Comparison of ENCODE assay signal across 17 mouse cellular contexts in the genomic region with DNA sequence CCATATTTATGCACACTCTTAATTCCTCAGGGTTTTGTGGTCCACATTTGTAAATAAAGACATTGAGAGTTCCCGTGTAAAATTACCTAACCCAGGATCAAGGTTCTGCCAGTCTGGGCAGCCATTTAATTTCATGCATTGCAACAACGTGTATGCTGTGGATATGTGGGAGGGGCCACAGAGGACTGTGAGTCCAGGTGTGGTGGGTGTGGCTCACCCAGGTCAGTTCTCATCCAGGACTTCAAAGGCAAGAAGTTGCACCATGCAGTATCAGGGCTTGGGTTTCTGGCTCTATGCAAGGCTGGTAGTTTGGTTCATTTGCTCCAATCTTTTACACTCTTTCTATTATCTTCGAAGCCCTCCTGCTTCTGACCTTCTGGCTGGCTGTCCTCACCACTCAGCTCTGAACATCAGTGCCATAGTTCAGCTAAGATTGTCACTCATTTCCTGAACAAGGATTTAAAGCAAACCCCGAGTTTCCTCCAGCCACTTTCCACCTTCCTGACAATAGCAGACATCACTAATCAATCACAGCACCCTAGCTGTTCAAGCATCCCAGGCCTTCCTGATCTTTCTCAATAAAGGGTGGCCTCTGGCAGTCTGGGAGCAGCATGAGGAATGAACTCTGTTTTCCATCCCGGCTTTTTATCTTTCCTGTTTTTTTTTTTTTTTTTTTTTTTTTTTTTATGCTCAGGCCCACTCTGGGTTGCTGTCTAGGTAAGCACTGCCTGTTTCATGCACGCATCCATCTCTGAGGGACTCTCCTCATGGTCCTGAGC. TPM values are rescaled to one million over a fixed set of nuclear protein-coding genes. Genes with fewer than 3 reads are reported as not detected.
DNase-seq lines count a peak whose midpoint lies in the region; ATAC-seq and TF ChIP-seq lines count a peak whose summit lies in the region.
"Had no signal": no experiment of that assay in that cellular context is flagged by ENCODE, and none has a peak within 500 bp of the region (broad histone marks: within the 10 kb centered on the region; RNA-seq: fewer than 3 reads in every experiment).

No protein-coding gene starts in this region.

- ATAC-seq in lung, postnatal 0 days: peak; percentile 52; the same call in 1 of the 2 replicates
- ATAC-seq in forebrain, embryonic 12.5 days (ENCODE audit: low FRiP score): no peak; the same call in 1 of the 2 replicates
- ATAC-seq in intestine, embryonic 15.5 days: peak; percentile 85
- ATAC-seq in stomach, embryonic 14.5 days (ENCODE audit: insufficient number of reproducible peaks, insufficient read depth, low FRiP score, low read depth): 0 out of 2 replicates have a peak, but pooled peaks have one; percentile 31

- no peak for TF ChIP-seq CTCF in lung, postnatal 0 days (IDR thresholded peaks at IDR 0.05)
- no peak for TF ChIP-seq CTCF in lung, adult 2 months (IDR thresholded peaks at IDR 0.05; ENCODE audit: insufficient read depth, low read length)

- no peaks in the 10 kb centered on the region for H3K9me3 ChIP-seq in lung, postnatal 0 days (ENCODE audit: low read length)
- H3K9me3 ChIP-seq in forebrain, embryonic 12.5 days: no peaks in the 10 kb centered on the region
- H3K9me3 ChIP-seq in intestine, embryonic 15.5 days: no peaks in the 10 kb centered on the region
- H3K9me3 ChIP-seq in stomach, embryonic 14.5 days (ENCODE audit: control insufficient read depth, low read depth, low read length): no peaks in the 10 kb centered on the region
- H3K9me3 ChIP-seq: heart, embryonic 12.5 days had no signal

- no peaks in the 10 kb centered on the region for H3K27me3 ChIP-seq in lung, postnatal 0 days (replicated peaks; ENCODE audit: insufficient read depth, low read length)
- H3K27me3 ChIP-seq in forebrain, embryonic 12.5 days: peaks cover 24% of the 10 kb centered on the region; the same call in 1 of the 2 replicates
- H3K27me3 ChIP-seq in intestine, embryonic 15.5 days (replicated peaks): no peaks in the 10 kb centered on the region
- no peaks in the 10 kb centered on the region for H3K27me3 ChIP-seq in stomach, embryonic 14.5 days (ENCODE audit: control insufficient read depth, insufficient read depth, low read length)

- no peaks in the 10 kb centered on the region for H3K4me1 ChIP-seq in lung, postnatal 0 days (ENCODE audit: insufficient read depth, low read depth, low read length)
- no peaks in the 10 kb centered on the region for H3K4me1 ChIP-seq in lung, adult 2 months (ENCODE audit: control insufficient read depth, insufficient read depth, low read length)
- peaks cover 66% of the 10 kb centered on the region for H3K4me1 ChIP-seq in forebrain, embryonic 12.5 days
- peaks cover 9% of the 10 kb centered on the region; the same call in 1 of the 2 replicates for H3K4me1 ChIP-seq in intestine, embryonic 15.5 days (replicated peaks)
- no peaks in the 10 kb centered on the region for H3K4me1 ChIP-seq in stomach, embryonic 14.5 days (ENCODE audit: control insufficient read depth, insufficient read depth, low read length)

- peak; percentile 52 for DNase-seq in lung, postnatal 0 days (ENCODE audit: low spot score)
- DNase-seq in lung, adult 2 months: no peak
- DNase-seq in thymus, postnatal 4 days: no peak
- DNase-seq in urinary bladder, postnatal 36 days (ENCODE audit: low spot score in 2 of 2): no peak
- DNase-seq in frontal cortex, postnatal 25 days (ENCODE audit: low spot score in 2 of 2): no peak
- DNase-seq: adrenal gland, postnatal 25 days; cerebellum, postnatal 10 days; heart, postnatal 4 days; kidney, adult 9 months; right cerebral cortex, postnatal 14 days had no signal

- H3K4me3 ChIP-seq in lung, postnatal 0 days (ENCODE audit: low read depth, low read length): no peak overlapping the region
- no peak overlapping the region for H3K4me3 ChIP-seq in lung, adult 2 months (replicated peaks; ENCODE audit: extremely low read depth, low read depth, low read length)
- no peak overlapping the region for H3K4me3 ChIP-seq in forebrain, embryonic 12.5 days (replicated peaks)
- no peak overlapping the region for H3K4me3 ChIP-seq in intestine, embryonic 15.5 days (replicated peaks)
- H3K4me3 ChIP-seq in stomach, embryonic 14.5 days (ENCODE audit: low read depth, low read length): no peak overlapping the region
- H3K4me3 ChIP-seq: heart, embryonic 12.5 days; layer of hippocampus, adult 2 months had no signal

- WGBS in lung, postnatal 0 days: 34% methylated on average over 6 of the region's 6 CpGs
- WGBS in lung, adult 2 months: 40% methylated on average over 6 of the region's 6 CpGs
- WGBS in forebrain, embryonic 12.5 days: 59% methylated on average over 6 of the region's 6 CpGs
- WGBS in intestine, embryonic 15.5 days: 36% methylated on average over 6 of the region's 6 CpGs
- WGBS in stomach, embryonic 14.5 days: 33% methylated on average over 6 of the region's 6 CpGs

- H3K4me2 ChIP-seq in lung, postnatal 0 days (replicated peaks; ENCODE audit: low read depth, low read length): no peak overlapping the region
- no peak overlapping the region for H3K4me2 ChIP-seq in forebrain, embryonic 12.5 days
- no peak overlapping the region for H3K4me2 ChIP-seq in intestine, embryonic 15.5 days (replicated peaks)
- no peak overlapping the region for H3K4me2 ChIP-seq in stomach, embryonic 14.5 days (replicated peaks; ENCODE audit: low read depth, low read length)
- H3K4me2 ChIP-seq: heart, embryonic 12.5 days had no signal

- no peaks in the 10 kb centered on the region for H3K36me3 ChIP-seq in lung, postnatal 0 days (ENCODE audit: insufficient read depth, low read length)
- no peaks in the 10 kb centered on the region for H3K36me3 ChIP-seq in forebrain, embryonic 12.5 days (replicated peaks)
- no peaks in the 10 kb centered on the region for H3K36me3 ChIP-seq in intestine, embryonic 15.5 days
- H3K36me3 ChIP-seq in stomach, embryonic 14.5 days (ENCODE audit: control insufficient read depth, insufficient read depth, low read length): no peaks in the 10 kb centered on the region
- H3K36me3 ChIP-seq: heart, embryonic 12.5 days had no signal

- no peak overlapping the region for H3K9ac ChIP-seq in lung, postnatal 0 days (replicated peaks; ENCODE audit: low read depth)
- H3K9ac ChIP-seq in forebrain, embryonic 12.5 days: no peak overlapping the region
- no peak overlapping the region for H3K9ac ChIP-seq in intestine, embryonic 15.5 days
- H3K9ac ChIP-seq in stomach, embryonic 14.5 days (replicated peaks; ENCODE audit: low read depth, low read length): no peak overlapping the region
- H3K9ac ChIP-seq: heart, embryonic 12.5 days had no signal

- TF ChIP-seq POLR2A in lung, adult 2 months (IDR thresholded peaks at IDR 0.05; ENCODE audit: borderline replicate concordance, extremely low read depth, low read depth, low read length): no peak

- H3K27ac ChIP-seq in lung, postnatal 0 days (ENCODE audit: low read length): no peak overlapping the region
- peak overlapping the region; percentile 68 for H3K27ac ChIP-seq in forebrain, embryonic 12.5 days
- H3K27ac ChIP-seq in intestine, embryonic 15.5 days: no peak overlapping the region
- H3K27ac ChIP-seq in stomach, embryonic 14.5 days (ENCODE audit: low read length): no peak overlapping the region
- H3K27ac ChIP-seq: layer of hippocampus, adult 2 months had no signal

- TF ChIP-seq EP300 in lung, postnatal 0 days (IDR thresholded peaks at IDR 0.05): no peak

RNA-seq across cellular contexts. Expression of gene Gm11733, which starts 15.4 kb away (rescaled TPM):
- not detected in 2 replicates for polyA plus RNA-seq in lung, postnatal 0 days (2015; fragmentation: Nextera tagmentation; extraction: Ambion mirVana)
- polyA plus RNA-seq in lung, adult 2 months (2012; rRNA removed): not detected in 2 replicates
- 0.20 TPM in 1 of 2 replicates, not detected in the other for polyA plus RNA-seq in forebrain, embryonic 12.5 days (2016; fragmentation: Nextera tagmentation; extraction: Ambion mirVana)
- not detected in 2 replicates for polyA plus RNA-seq in intestine, embryonic 15.5 days (2015; fragmentation: Nextera tagmentation; extraction: Ambion mirVana)
- polyA plus RNA-seq in stomach, embryonic 14.5 days (2014; fragmentation: Nextera tagmentation; extraction: Ambion mirVana): not detected in 2 replicates
- polyA plus RNA-seq: heart, embryonic 12.5 days; liver, adult 2 months; lung, embryonic 16.5 days had no signal
